1 mouse cellular context compared by ENCODE assay signal in the genomic region with DNA sequence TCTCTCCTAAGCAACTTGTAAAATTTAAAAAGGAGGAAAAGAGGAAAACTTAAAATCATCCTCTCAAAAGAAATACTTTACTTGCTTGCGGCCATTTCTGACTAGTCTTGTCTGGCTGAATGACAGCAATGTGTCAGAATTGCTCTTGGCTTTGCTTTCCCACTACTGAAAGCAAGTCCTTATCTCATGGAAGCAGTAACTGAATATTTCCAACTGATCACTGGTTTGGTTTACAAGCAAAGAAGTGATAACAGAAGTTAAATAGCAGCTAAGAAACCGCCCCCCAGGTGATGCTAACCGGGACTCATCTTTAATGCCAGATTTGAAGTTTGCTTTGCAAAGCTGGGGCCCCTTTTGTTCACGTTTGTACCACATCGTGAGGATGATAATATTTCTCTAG.
TF ChIP-seq lines count a peak whose summit lies in the region.

No protein-coding gene starts in this region.

TF ChIP-seq in MEL, 35 proteins besides CTCF, POLR2A, EP300 and RAD21 (continued from another document):
- TF ChIP-seq GATA1 (IDR thresholded peaks at IDR 0.05; ENCODE audit: low read depth, low read length) = peak; percentile 96
TF ChIP-seq in MEL: peak in this region for 10.
